ENCODE assay signal across 23 mouse cellular contexts in genomic region chr6:97828021-97828420, GRCm38 (mm10).
"Had no signal": no experiment of that assay in that cellular context is flagged by ENCODE, and none has a peak within 500 bp of the region (broad histone marks: within the 10 kb centered on the region; RNA-seq: fewer than 3 reads in every experiment).

No protein-coding gene starts in this region.

- H3K36me3 ChIP-seq: kidney, embryonic 15.5 days; limb, embryonic 13.5 days; liver, embryonic 12.5 days; liver, embryonic 15.5 days; lung, embryonic 15.5 days; midbrain, embryonic 13.5 days; neural tube, embryonic 13.5 days; stomach, embryonic 15.5 days had no signal

- H3K27me3 ChIP-seq: kidney, embryonic 15.5 days; limb, embryonic 13.5 days; liver, embryonic 12.5 days; liver, embryonic 15.5 days; lung, embryonic 15.5 days; midbrain, embryonic 13.5 days; neural tube, embryonic 13.5 days; stomach, embryonic 15.5 days had no signal

- H3K4me1 ChIP-seq: liver, embryonic 12.5 days; liver, embryonic 15.5 days; lung, embryonic 15.5 days; midbrain, embryonic 13.5 days; neural tube, embryonic 13.5 days; stomach, embryonic 15.5 days had no signal

- H3K4me2 ChIP-seq: kidney, embryonic 15.5 days; limb, embryonic 13.5 days; liver, embryonic 12.5 days; liver, embryonic 15.5 days; lung, embryonic 15.5 days; midbrain, embryonic 13.5 days; neural tube, embryonic 13.5 days; stomach, embryonic 15.5 days had no signal

- H3K9ac ChIP-seq: kidney, embryonic 15.5 days; limb, embryonic 13.5 days; liver, embryonic 12.5 days; liver, embryonic 15.5 days; lung, embryonic 15.5 days; midbrain, embryonic 13.5 days; neural tube, embryonic 13.5 days; stomach, embryonic 15.5 days had no signal

- H3K4me3 ChIP-seq: kidney, embryonic 15.5 days; limb, embryonic 13.5 days; liver, embryonic 12.5 days; liver, embryonic 15.5 days; lung, embryonic 15.5 days; midbrain, embryonic 13.5 days; myocyte; neural tube, embryonic 13.5 days; stomach, embryonic 15.5 days had no signal

- ATAC-seq: liver, embryonic 12.5 days; midbrain, embryonic 13.5 days; midbrain, embryonic 16.5 days had no signal

- DNase-seq: kidney, adult 18-20 months; kidney, postnatal 10 days; kidney, postnatal 36 days; layer of hippocampus, postnatal 36 days; left cerebral cortex, postnatal 4 days; liver; lung, adult 18-20 months; lung, postnatal 10 days; lung, postnatal 36 days; retina, postnatal 1 day; right cerebral cortex, postnatal 25 days; spleen, adult 18-20 months; thymus, postnatal 25 days had no signal

- H3K9me3 ChIP-seq: kidney, embryonic 15.5 days; limb, embryonic 13.5 days; liver, embryonic 12.5 days; liver, embryonic 15.5 days; lung, embryonic 15.5 days; midbrain, embryonic 13.5 days; neural tube, embryonic 13.5 days; stomach, embryonic 15.5 days had no signal

- H3K27ac ChIP-seq: kidney, embryonic 15.5 days; limb, embryonic 13.5 days; liver, embryonic 12.5 days; liver, embryonic 15.5 days; lung, embryonic 15.5 days; midbrain, embryonic 13.5 days; neural tube, embryonic 13.5 days; stomach, embryonic 15.5 days had no signal
